Mouse (Mus musculus) urinary bladder, adult 18-20 months (tissue): Measurements from ENCODE around the gene Tm4sf19.
"Not testable (repeated sequence)": the region's sequence is repeated elsewhere in the genome, so short reads cannot be mapped to it uniquely, and the experiment has no call there.

Experiments used
- DNase-seq, 2 experiments: peaks; one replicate each; pipeline ENCODE4 v3.0.0; 2022; ENCODE audit warnings: low spot score in 2 of 2, mixed read lengths in 2 of 2

Gene Tm4sf19

GRCm38 (mm10) chr16:32430474-32431046, 30.3 kb downstream of the Tm4sf19 start, which contains the start of gene Pcyt1a:
Gene Pcyt1a (plus strand): TSS chr16:32430921.
- DNase-seq = peak; percentile 84 to 85

GRCm38 (mm10) chr16:32431047-32431591, 30.8 kb downstream of the Tm4sf19 start:
- peak in 1 of 2 experiments; percentile 21 for DNase-seq

GRCm38 (mm10) chr16:32431926-32432325, 31.6 kb downstream of the Tm4sf19 start:
- DNase-seq = no peak

GRCm38 (mm10) chr16:32433138-32433537, 32.8 kb downstream of the Tm4sf19 start:
- no peak for DNase-seq

- no peak for DNase-seq
Measured at GRCm38 (mm10) chr16:32434066-32434465, 33.8 kb downstream of the Tm4sf19 start.

GRCm38 (mm10) chr16:32434691-32435090, 34.4 kb downstream of the Tm4sf19 start:
- no peak for DNase-seq

- DNase-seq = no peak
Measured at GRCm38 (mm10) chr16:32436657-32437056, 36.4 kb downstream of the Tm4sf19 start.

GRCm38 (mm10) chr16:32437266-32437665, 37.0 kb downstream of the Tm4sf19 start:
- DNase-seq = no peak

- no peak for DNase-seq
Measured at GRCm38 (mm10) chr16:32441432-32441831, 41.1 kb downstream of the Tm4sf19 start.

- DNase-seq = not testable (repeated sequence)
Measured at GRCm38 (mm10) chr16:32444615-32445014, 44.3 kb downstream of the Tm4sf19 start.

GRCm38 (mm10) chr16:32445558-32445957, 45.3 kb downstream of the Tm4sf19 start:
- no peak for DNase-seq

- no peak for DNase-seq
Measured at GRCm38 (mm10) chr16:32446563-32447138, 46.3 kb downstream of the Tm4sf19 start.

GRCm38 (mm10) chr16:32449665-32450064, 49.4 kb downstream of the Tm4sf19 start:
- DNase-seq = no peak

GRCm38 (mm10) chr16:32450133-32450532, 49.8 kb downstream of the Tm4sf19 start:
- DNase-seq = no peak

GRCm38 (mm10) chr16:32453102-32453501, 52.8 kb downstream of the Tm4sf19 start:
- no peak for DNase-seq

GRCm38 (mm10) chr16:32454646-32455045, 54.3 kb downstream of the Tm4sf19 start:
- no peak for DNase-seq

- DNase-seq = no peak
Measured at GRCm38 (mm10) chr16:32456086-32456485, 55.8 kb downstream of the Tm4sf19 start.

- no peak for DNase-seq
Measured at GRCm38 (mm10) chr16:32456761-32457160, 56.5 kb downstream of the Tm4sf19 start.
